Mouse (Mus musculus): ENCODE data around the gene Olfr503.
"Not testable (repeated sequence)": the region's sequence is repeated elsewhere in the genome, so short reads cannot be mapped to it uniquely, and the experiment has no call there.

Olfr503 gene

DNA sequence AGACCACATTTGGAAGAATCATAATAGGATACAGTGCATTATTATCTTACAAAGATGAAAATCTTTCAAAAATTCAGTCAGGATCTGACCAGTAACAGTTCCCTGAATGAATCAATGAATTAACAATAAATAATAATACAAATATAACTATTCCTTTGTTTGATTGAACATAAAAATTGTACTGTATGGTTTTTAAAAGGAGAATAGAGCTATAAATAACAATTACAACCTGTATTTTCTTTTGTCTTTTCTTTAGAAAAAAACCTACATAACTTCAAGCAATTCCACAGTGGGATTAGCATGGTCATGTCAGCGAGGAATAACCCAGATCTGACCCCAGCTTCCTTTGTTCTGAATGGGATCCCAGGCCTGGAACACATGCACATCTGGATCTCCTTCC lies at the start of gene Olfr503:
Olfr503 (plus strand) TSS at position 301 of the 400 bp plus-strand sequence.
- not testable (repeated sequence) for DNase-seq

DNA sequence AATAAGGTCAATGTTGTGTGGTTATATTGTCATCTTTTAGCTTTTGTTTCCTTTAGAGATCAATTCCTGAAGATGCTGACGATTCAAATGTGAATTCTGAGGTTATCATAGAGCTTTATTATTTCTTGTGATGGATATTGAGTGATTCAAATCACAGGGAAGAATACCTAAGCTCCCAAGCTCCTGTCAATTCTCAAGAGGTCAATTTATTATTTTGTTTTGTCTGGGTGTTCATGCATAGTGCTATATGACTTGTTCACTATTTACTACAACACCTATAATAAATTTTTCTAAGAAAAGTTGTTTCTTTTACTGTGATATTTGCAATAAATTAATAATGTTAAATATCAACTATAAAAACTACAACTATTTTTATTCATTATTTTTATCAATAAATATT lies 19.4 kb upstream of the Olfr503 start, which contains the start of gene Olfr502:
Olfr502 (minus strand) TSS at position 101 of the 400 bp plus-strand sequence.
- DNase-seq, result no peak

DNA sequence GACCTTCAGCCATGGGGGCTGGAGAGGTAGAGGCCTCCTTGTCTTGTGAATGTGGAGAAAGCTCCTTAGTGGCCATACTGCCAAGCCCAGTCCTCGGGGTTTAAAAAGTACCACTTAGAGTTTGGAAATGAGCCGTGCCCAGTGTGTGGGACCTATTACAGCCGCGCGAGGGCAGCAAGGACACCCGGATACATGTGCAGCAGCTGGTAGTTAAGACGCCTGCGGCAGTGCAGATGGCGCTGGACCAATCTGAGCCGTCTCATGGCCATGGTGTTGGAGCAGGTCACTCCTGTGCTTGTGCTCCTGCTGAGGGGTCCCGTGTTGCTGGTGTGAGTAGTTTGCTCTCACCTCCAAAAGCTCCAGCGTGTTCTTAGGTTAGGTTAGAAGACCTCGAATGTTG lies 1.9 kb upstream of the Olfr503 start:
- DNase-seq, result no peak

DNA sequence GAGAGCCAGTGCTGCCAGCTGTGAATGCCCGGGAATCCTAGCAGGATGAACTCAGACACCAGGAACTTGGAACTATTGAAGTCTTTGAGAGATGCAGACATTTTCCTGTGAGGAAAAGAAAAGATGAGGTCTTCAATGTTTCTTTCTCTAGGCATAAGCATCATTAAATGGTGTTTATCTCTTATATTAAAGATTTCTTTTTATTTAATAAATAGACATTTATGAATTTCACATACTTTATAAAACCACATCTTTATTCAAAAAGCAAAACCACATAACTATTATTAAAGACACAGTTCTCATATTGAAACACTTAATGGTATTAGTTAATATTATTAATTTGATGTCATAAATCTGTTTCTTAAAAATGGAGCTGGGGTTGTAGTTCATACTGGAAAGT lies 21.4 kb downstream of the Olfr503 start, which contains the start of gene Olfr504:
Olfr504 (minus strand) TSS at position 101 of the 400 bp plus-strand sequence.
- DNase-seq, result no peak

DNA sequence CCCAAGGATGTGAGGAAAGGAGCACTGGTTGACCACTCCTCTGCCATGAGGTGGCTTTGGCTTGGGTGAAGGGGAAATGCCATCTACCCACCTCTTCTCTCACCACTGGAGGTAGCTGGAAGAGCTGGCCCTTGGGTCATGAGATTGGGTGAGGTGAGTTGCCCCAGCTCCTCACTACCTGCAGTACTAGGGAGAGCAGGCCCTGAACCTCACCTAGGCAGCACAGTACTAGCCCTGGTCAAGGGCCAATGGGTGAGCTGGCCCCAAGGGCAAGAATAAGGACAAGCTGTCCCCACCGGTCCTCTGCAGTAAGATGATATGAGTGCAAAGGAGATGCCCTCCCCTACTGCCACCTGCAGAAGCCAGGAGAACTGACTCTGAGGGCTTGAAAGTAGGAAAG lies 45.5 kb downstream of the Olfr503 start:
- DNase-seq, result no peak
